Mouse (Mus musculus) neural tube, embryonic 14.5 days (tissue): ENCODE data around the gene Hdgfl3. TPM values are rescaled to one million over a fixed set of nuclear protein-coding genes. Genes with fewer than 3 reads are reported as not detected.

Experiments used
- ATAC-seq: fragments of 200-750 bp; cut with Nextera tagmentation; 2 replicates; pipeline ENCODE4 v1.8.0; 2017; ENCODE audit warnings: low read depth, mild to moderate bottlenecking, moderate TSS enrichment, moderate library complexity
- H3K27ac ChIP-seq: fragments of 300-500 bp; sonication (generic); 2 replicates; pipeline ENCODE4 v1.5.1; 2014; ENCODE audit warnings: low read depth, mild to moderate bottlenecking, control low read depth, low read length, moderate library complexity, mixed read lengths
- H3K27me3 ChIP-seq: fragments of 300-500 bp; sonication (generic); 2 replicates; pipeline ENCODE4 v1.6.1; 2014; ENCODE audit warnings: low read length; ENCODE audit not compliant: control insufficient read depth, insufficient read depth
- H3K36me3 ChIP-seq: fragments of 300-500 bp; sonication (generic); 2 replicates; pipeline ENCODE4 v1.6.1; 2014; ENCODE audit warnings: low read length, mixed read lengths; ENCODE audit not compliant: control insufficient read depth, insufficient read depth
- H3K4me1 ChIP-seq: fragments of 300-500 bp; sonication (generic); 2 replicates; pipeline ENCODE4 v1.6.1; 2014; ENCODE audit warnings: low read length; ENCODE audit not compliant: control insufficient read depth, insufficient read depth
- H3K4me2 ChIP-seq: fragments of 300-500 bp; sonication (generic); 2 replicates; pipeline ENCODE4 v1.6.1; 2014; ENCODE audit warnings: mild to moderate bottlenecking, low read depth, low read length, control low read depth
- H3K4me3 ChIP-seq: fragments of 300-500 bp; sonication (generic); 2 replicates; pipeline ENCODE4 v1.5.1; 2014; ENCODE audit warnings: low read depth, low read length, control low read depth, mixed read lengths
- H3K9ac ChIP-seq: fragments of 300-500 bp; sonication (generic); replicated peaks from 2 replicates; pipeline ENCODE4 v1.6.1; 2014; ENCODE audit warnings: low read depth, mild to moderate bottlenecking, control low read depth, low read length, mixed read lengths
- H3K9me3 ChIP-seq: fragments of 300-500 bp; sonication (generic); 2 replicates; pipeline ENCODE4 v1.6.1; 2016; ENCODE audit warnings: low read length; ENCODE audit not compliant: control insufficient read depth
- polyA plus RNA-seq: library from polyadenylated mRNA; unstranded; fragments of >200 nt; fragmentation: Nextera tagmentation; extraction: Ambion mirVana; gene quantifications from 2 replicates; pipeline ENCODE4 v1.2.1, GENCODE M21; 2014

Hdgfl3 gene
- polyA plus RNA-seq, 1 experiment from 2014 or later, result 93.2 TPM

- Histone ChIP-seq H3K4me3 (no peak overlapping the region), H3K9me3 (no peaks in the 10 kb centered on the region), H3K9ac (no peak overlapping the region), H3K4me2 (no peak overlapping the region), H3K36me3 (no peaks in the 10 kb centered on the region), H3K27me3 (no peaks in the 10 kb centered on the region), H3K27ac (no peak overlapping the region), H3K4me1 (no peaks in the 10 kb centered on the region)
- no peak for ATAC-seq
Observed at GRCm38 (mm10) chr7:81834847-81835246, 99.4 kb downstream of the Hdgfl3 start.

Other genes starting within 250 kb of the Hdgfl3 start
- 26.4 and 29.8 TPM in 2 replicates for gene Homer2, start 226.9 kb downstream of the Hdgfl3 start, polyA plus RNA-seq
- gene Ramac, start 171.5 kb downstream of the Hdgfl3 start, polyA plus RNA-seq, result 123 and 134 TPM in 2 replicates
- 45.3 and 55.4 TPM in 2 replicates for gene 3110040N11Rik, start 145.0 kb downstream of the Hdgfl3 start, polyA plus RNA-seq
- gene Btbd1, start 105.0 kb downstream of the Hdgfl3 start, polyA plus RNA-seq, result 137 and 144 TPM in 2 replicates
- gene Gm10160, start 78.7 kb downstream of the Hdgfl3 start, polyA plus RNA-seq, result not detected in 2 replicates
- 12.4 and 12.5 TPM in 2 replicates for gene Tm6sf1, start 75.5 kb downstream of the Hdgfl3 start, polyA plus RNA-seq
- gene Bnc1, start 57.8 kb upstream of the Hdgfl3 start, polyA plus RNA-seq, result 0.11 and 5.6 TPM in 2 replicates
- 79.8 and 93.8 TPM in 2 replicates for gene Sh3gl3, start 239.4 kb upstream of the Hdgfl3 start, polyA plus RNA-seq